Mouse (Mus musculus): ENCODE measurements around the gene Cacnb4.

The Cacnb4 gene

DNA sequence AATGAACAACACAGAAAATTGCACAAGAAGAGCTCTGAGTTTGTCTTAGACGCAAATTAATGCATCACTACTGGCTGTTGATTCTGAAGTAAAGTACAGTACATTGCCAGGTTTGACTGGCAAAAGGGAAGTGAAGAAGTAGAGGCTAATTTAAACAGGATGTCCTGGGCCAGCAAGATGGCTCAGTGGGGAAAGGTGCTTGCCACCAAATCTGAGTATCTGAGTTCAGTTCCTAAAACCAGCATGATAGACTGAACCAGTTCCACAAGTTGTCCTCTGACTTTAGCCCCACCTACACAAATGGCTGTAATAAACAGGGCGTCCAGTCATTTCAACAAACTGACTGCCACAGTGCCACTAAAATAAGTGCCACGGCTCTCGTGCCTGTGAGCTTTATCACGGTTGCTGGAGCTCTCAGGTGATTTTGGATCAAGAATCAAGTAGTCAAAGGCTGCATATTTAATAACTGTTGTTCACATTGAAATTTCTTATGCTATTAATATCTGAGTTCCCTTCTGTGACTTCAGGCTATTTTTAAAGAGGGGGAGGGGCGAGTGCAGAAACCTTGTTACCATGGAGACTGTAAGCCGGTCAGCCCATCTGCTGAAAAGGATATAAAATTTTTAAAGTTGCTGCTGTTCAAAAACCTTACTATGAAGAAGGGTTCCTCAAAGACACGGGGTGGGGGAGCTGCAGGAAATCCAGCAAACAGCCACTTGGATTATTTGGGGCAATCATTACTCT lies 29.2 kb downstream of the Cacnb4 start:
- in situ Hi-C loops (cut with MboI, MseI), result no loop called here

DNA sequence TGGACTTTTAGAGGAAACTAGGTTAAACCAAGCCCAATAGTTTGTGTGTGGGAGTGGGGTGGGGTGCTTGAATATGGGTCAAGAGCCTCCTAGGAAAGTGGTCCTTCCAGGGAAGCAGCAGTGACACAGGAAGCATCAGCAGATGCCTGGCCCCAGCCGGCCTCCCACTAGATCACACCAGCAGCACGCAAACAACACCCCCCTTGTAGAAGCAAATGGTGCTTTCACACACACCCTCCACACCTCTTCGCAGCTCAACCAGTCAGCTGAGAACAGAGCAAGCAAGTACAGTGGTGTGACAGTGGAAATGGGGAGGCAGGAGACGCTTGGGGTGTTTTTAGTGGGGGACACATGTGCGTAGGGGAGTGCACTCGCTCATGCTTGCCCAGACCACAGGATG lies 33.0 kb downstream of the Cacnb4 start:
- in situ Hi-C loops (cut with MboI, MseI), result no loop called here

DNA sequence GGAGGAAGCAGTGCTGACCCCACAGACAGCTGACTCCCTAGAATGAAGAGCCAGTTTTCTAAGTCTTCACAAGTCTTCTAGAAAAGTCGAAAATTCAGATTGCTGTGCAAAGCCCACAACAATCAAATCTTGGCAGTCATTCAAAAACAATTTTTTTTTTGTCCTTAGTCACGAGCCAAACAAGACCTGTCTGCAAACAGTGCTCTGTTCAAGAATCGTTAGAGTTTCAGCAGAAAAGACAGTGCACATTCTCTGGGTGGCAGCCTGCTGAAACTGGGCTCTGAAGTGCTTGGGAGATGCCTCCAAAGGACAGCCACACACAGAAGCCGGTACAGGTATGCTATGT lies 37.1 kb downstream of the Cacnb4 start:
- in situ Hi-C loops (cut with MboI, MseI), result no loop called here

DNA sequence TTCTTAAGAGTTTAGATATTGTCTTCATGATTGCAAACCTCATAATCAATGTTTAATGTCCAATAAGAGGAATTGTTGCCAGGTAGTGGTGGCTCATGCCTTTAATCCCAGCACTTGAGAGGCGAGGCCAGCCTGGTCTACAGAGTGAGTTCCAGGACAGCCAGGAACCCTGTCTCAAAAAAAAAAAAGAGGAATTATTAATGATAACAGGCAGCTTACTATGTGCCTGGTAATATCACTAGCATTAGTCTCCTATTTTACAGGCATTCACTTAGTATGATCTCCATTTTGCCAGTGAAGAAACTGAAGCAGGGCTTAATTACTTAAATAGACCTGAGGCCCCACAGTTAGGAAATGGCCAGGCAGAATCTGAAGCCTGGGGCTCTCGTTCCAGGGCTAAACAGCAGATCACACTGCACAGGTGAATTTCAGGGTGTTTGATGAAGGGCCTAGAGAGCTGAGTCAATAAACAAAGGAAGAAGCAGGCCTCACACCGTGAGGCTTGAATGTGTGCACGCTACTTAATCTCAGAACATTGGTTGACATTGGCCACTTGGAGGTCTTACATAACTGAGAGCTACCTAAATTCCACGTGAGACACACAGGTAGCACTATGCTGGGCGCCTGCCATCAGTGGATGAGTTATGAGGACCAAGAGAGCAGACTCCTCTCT lies 37.6 kb downstream of the Cacnb4 start:
- in situ Hi-C loops (cut with MboI, MseI), result no loop called here

DNA sequence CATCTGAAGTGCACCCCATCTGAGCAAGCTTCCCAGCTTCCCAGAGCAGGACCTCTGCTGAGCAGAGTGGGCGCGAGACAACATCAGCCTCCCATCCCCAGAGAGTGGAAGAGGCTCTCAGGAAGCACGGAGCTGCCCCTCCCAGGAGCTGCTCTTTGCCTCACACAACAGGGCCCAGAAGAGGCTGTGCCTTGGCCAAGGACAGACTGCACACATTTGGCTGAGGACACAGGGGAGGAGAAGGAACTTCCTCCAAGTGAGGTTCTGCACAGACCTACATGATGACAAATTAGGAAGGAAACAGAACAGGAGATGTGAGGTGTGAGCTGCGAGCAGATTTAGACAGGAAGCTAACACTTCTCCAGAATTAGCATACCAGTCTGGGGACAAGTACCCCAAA lies 38.4 kb downstream of the Cacnb4 start:
- in situ Hi-C loops (cut with MboI, MseI), result no loop called here

DNA sequence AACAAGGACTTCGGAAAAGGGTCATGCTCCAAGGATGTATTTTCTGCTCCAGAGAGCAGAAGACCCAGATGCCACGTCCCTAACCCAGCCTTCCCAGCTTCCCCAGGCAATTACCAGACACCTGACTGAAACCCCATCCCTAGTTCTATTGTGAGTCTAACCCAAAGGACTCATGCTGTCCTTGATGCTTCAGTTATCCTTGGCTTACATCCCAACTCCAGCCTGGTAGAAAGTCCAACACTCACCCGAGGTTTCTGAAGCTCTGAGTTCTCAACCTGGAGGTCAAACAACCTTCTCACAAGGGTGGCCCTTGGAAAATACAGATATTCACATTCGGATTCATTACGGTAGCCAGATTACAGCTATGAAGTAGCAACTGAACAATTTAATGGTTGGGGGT lies 40.6 kb downstream of the Cacnb4 start:
- in situ Hi-C loops (cut with MboI, MseI), result no loop called here

DNA sequence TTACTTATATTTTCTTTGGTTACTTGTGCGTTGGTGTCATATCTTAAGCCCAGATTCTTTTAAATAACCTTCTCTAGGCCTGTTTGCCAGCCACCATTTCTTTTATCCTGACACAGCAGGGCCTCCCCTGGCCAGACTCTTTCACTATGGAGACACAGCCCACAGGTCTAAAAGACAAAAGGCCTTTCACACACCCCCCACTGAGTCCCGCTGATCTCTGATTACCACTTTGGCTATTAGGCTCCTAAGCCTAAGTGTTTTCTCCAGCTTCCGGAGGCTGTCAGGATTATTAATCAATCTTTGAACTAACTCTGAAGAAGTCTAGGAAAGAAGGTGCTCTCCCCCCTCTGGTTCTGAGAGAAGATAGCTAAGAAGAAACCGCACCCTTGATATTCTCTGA lies 41.3 kb downstream of the Cacnb4 start:
- in situ Hi-C loops (cut with MboI, MseI), result no loop called here

DNA sequence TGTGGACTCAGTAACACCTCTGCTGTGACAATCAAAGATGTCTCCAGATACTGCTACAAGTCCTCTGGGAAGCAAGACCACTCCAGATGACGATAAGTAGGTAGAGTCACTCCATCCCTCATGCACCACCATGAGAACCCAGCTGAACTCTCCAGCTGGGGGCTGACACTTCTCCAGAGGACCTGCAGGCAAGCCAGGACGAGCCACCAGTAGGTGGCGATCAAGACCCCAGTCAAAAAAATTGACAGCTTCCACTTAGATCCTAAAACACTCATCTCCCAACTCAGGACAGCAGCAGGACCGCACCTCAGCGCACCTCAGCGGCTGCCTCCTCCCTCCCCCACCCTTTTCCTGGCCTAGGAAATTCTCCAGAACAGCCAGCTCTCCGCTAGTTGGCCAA lies 43.8 kb downstream of the Cacnb4 start:
- in situ Hi-C loops (cut with MboI, MseI), result no loop called here

DNA sequence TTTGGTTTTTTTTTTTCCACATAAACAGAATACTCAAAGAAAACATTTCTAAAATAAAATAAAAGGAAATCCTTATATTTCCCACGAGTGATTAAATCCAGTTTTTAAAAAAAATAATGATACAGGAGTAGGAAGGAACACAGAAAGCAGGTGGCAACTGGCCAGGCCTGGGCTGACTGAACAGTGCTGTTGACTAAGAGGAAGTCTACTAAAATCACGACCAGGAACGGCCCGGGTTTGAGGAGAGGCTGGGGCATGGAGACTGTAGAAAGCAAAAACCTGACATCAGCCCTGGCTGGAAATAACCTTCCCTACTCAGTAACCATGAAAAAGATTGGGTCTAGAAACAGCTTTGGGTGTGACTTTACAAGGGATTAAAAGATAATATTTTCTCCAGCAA lies 48.4 kb downstream of the Cacnb4 start:
- in situ Hi-C loops (cut with MboI, MseI), result no loop called here

DNA sequence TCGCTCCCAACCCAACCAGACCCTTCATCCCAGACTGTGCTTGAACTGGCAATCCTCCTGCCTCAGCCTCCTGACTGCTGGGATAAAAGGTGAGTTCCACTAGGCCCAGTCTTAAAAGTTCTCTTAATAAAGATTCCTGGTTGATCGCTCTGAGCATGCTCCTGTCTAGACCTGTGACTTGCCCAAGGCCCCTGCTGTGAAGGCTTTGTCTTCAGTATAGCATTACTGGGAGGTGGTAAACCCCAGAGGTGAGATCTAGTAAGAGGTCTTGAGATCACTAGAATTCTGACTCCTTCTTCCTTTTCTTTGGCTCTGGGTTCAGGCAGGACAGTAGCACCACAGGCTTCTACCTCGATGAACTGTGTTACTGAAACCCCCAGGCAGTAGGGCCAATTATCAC lies 50.4 kb downstream of the Cacnb4 start:
- in situ Hi-C loops (cut with MboI, MseI), result no loop called here

DNA sequence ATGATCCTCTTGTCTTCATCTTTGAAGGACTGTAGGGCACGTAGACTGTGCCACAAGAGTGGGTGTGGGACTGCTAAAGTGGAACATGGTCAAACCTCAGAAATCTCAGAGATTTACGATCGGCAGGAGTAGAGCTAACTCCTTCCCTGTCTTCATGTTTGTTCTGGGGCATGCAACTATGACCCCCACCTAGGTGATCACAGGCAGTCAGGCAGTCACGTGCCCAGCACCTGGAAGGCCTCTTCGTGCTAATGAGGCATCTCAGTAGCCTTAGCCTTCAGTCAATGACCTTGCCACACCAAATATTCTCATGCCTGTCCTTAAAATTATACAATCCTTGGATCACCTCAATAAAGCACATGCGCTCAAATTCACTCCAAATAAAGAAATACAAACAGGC lies 50.9 kb downstream of the Cacnb4 start:
- in situ Hi-C loops (cut with MboI, MseI), result no loop called here

DNA sequence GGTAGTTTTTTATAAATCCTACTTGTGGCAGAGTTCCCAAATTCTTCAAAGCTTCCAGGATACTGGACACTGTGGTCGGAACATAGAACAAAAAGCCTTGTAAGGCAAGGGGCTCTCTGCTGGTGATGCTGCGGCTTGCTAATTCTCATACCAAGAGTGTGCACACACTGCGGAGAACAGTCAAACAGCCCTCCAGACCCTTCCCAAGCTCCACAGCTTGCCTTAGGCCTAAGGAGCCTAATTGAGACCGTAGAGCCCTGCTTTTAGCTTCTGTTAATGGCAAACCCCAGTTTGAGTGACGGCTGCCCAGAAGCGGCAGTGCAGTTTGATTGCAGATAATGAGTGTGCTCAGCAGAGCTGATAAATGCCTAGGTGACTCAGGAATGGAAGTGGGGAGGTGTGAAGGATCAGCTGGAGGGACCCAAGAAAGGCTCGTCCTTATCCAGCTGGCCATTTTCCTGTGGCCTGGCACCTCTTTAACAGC lies 52.7 kb downstream of the Cacnb4 start:
- in situ Hi-C loops (cut with MboI, MseI), result loop anchor here (25.0 kb wide), 1 partner anchor 412 kb away; no protein-coding TSS in a partner anchor

DNA sequence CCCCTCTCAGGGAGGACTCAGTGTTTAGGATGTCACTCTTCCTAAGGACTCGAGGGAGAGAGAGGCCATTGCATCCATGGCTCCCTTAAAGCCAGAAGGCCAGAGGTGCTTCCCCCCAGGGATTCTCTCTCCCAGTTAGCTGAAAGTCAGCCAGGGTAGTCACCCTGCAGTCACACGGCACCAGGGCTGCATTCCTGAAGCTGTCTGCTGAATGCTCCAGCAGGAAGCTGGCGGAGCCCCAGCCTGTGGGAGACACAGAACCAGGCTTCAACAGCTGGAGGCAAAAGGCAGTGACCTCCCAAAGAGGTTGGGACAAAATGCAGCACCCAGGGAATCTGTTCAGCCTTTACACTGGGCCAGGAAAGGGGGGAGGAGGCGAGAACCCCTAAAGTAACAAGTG lies 53.2 kb downstream of the Cacnb4 start:
- in situ Hi-C loops (cut with MboI, MseI), result loop anchor here (25.0 kb wide), 1 partner anchor 411 kb away; no protein-coding TSS in a partner anchor

DNA sequence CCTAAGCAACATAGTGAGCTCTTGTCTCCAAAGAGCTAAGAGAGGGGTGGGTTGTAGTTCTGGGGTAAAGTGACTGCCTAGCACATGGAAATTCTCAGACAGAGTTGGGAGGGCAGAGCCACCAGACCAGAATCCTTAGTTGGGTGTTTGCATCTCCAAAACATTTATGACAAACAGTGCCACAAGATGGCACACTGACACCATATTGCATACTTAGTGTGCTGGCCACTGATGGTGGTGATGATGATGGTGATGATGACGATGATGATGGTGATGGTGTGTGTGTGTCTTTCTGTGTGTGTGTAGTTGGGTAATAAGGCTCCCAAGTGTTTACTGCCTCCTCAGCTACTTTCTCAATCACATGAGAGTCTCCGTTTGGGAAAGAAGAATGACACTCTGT lies 54.0 kb downstream of the Cacnb4 start:
- in situ Hi-C loops (cut with MboI, MseI), result loop anchor here (25.0 kb wide), 1 partner anchor 410 kb away; no protein-coding TSS in a partner anchor

DNA sequence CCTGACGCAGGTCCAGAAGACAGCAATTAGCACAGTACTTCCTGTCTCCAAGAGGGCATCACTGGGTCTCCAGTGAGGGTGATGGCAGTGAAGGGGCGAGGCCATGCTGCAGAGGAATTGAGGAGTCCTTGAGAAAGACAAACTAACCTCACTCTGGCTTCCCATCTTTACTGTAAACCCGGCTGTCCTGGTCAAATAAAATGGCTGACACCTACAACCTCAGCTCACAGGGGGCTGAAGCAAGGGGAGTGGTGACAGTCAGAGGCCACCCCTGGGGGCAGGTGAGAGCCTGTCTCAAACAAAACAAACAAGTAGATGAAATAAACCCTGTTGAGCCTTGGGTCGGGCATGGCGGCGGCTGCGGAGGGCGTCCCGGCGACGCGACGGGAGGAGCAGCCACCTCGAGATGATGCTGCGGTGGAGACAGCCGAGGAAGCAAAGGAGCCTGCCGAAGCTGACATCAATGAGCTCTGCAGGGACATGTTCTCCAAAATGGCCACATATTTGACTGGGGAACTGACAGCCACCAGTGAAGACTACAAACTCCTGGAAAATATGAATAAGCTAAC lies 57.1 kb downstream of the Cacnb4 start:
- in situ Hi-C loops (cut with MboI, MseI), result loop anchor here (10.0 to 25.0 kb wide), 2 partner anchors 407 to 1915 kb away; no protein-coding TSS in a partner anchor

DNA sequence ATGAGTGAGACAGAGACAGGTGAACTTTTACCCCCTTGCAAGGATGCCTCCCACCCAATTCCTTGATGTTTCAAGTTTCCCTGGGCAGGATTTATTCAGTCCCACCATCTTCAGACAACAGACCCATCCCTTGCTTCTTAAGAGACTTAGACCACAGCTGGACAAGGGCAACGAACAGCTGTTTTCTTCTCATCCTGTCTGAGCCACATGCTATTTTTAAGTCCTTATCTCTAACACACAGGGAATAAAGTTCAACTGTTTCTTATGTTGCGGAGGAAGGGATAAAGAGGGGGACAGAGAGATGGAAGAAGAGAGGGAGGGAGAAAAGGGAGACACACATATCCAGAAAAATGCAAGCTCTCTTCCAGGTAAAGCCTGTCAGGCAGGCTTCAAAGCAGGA lies 57.8 kb downstream of the Cacnb4 start:
- in situ Hi-C loops (cut with MboI, MseI), result loop anchor here (10.0 to 25.0 kb wide), 2 partner anchors 407 to 1914 kb away; no protein-coding TSS in a partner anchor

DNA sequence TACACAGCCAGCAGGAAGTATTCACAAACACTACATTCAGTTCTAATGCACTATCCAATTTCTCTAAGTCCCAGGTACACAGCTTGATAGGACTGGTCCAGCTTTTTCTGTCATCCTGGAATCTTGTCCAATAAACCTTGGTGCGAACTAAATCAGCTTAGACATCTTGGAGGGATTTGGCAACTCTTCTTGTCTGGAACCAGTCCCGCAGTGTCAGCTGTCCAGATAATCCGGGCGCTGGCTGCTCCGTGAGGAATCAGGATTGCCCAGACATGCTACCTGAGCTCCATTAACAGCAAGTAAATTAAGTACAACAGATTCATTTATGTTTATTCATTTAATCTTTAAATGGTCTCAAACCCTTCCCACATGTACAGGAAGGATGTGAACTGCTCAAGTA lies 61.2 kb downstream of the Cacnb4 start:
- in situ Hi-C loops (cut with MboI, MseI), result loop anchor here (10.0 to 25.0 kb wide), 2 partner anchors 403 to 1911 kb away; no protein-coding TSS in a partner anchor

DNA sequence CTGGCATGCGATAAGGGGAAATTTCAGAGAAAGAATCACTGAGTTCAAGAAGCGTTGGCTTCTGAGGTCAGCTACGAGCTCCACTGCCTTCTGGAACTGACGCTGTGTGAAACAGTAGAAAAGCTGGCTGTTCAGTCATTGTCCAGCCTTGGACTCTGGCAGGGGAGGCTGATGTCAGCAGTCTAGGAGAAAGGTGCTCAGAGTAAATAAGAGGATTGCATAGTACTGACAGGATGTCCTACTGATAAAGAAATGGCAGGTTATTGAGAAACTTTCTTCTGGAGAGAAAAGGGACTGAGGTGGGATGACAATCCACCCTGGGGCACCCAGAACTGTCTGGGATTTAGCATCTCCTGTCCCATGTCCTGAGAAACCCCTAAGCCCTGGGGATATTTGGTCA lies 62.7 kb downstream of the Cacnb4 start:
- in situ Hi-C loops (cut with MboI, MseI), result loop anchor here (10.0 to 25.0 kb wide), 2 partner anchors 402 to 1909 kb away; no protein-coding TSS in a partner anchor

DNA sequence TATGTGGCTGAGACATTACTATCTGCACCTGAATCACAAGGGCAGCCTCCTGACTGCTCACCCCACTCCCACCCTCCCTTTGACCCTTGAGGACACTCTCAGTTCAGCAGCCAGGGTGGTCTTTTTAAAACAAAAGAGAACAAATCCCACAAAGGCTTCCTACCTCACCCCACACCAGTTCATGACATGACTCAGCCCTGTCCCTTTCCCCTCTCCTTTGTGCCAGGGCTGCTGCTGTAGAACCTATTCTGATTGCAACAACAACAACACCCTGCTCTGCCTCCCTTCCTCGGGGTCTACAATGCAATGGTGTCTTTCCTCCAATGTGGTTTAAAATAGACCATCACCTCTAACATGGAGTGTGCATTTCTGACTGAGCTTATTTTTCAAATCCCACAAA lies 67.1 kb downstream of the Cacnb4 start:
- in situ Hi-C loops (cut with MboI, MseI), result loop anchor here (25.0 kb wide), 1 partner anchor 397 kb away; no protein-coding TSS in a partner anchor

DNA sequence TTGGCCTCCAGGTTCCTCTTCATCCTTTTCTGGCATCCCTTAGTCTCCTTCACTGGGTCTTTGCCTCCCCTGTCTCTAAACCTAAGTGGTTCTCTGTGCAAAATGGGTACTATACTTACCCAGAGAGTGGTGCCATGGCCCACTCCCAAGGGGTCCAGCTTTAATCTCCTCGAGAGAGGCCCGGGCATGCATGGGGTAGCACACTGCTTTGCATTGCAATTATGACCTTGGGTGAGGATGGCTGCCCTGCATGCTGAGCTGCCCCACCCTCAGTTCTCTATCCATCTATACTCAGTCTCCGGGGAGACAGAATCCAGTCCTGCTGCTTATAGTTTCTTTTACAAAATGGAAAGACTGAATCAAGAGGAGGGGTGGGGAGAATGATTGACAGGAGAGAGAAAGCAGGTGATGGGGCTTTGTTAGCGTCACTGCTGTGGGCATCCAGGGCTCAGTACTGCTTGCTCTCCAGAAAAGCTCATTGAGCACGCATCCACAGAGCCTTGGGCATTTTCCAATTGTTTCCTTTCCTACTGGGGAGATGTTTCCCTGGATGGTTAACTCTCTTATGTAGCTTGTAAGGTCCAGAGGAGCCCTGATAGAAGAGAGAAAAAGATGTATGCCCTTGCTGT lies 68.7 kb downstream of the Cacnb4 start:
- in situ Hi-C loops (cut with MboI, MseI), result loop anchor here (25.0 kb wide), 1 partner anchor 396 kb away; no protein-coding TSS in a partner anchor

DNA sequence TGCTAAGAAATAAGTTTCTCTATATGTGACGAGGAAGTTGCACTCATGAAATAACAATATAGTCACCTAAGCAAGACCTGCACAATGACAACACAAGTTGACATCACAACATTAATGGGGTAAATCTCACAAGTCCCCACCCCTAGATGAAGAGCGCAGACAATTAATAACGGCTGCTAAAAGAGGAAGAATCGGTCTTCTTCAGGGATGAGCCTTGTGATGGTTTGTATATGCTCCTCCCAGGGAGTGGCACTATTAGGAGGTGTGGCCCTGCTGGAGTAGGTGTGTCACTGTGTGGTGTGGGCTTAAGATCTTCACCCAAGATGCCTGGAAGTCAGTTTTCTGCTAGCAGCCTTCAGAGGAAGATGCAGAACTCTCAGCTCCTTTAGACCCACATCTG lies 70.3 kb downstream of the Cacnb4 start:
- in situ Hi-C loops (cut with MboI, MseI), result loop anchor here (25.0 kb wide), 1 partner anchor 394 kb away; no protein-coding TSS in a partner anchor

DNA sequence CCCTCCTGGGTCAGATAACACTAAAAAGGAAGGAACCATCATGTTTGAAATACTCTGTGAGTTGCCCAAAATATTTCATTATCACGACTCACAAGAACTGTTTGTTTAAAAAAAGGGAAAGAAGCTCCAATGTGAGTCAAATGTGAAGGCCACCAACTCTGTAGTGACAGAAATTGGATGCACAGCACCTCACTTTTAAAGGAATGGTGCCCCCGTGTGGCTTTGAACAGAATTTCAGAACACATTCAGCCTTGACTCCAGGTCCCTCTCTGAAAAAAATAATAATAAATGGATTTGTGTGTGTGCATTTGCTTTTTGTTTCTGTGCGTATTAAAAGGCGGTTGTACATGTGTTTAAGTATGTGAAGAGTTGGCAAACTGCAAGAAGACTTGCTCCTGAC lies 71.3 kb downstream of the Cacnb4 start:
- in situ Hi-C loops (cut with MboI, MseI), result loop anchor here (25.0 kb wide), 1 partner anchor 393 kb away; no protein-coding TSS in a partner anchor

Data from regulatory T cell (primary cell).